In the genomic region with DNA sequence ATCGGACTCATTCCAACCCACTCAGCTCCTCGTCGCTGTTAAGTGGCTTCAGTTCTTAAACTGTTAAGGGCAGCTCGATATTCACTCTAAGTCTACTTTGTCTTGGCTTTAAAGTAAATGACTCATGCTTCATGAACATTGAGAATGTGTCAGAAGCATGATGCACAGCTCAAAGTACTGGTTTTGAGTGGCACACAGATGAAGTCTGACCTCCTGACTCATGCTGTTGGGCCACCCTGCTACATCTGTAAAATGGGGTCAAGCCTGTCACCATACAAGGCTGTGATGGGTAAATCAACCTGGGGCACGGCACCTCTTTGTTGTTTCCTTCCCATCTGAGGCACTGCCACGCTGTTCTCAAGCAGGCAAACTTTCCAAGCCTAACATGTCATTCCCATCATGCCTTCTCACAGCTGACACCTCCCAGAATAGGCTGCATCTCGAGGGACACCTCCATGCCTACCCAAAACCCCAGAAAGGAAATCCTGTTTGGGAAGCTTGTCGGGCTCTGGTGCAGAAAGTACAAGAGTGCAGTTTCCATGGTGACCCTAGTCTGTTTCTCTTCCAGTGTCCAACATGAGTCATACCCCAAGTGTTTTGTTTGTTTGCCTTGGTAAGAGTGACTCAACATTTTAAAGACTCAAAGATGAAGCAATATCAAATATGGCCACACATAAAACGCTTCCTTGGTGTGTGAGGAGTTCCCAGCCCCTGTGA, we compare ENCODE assay signal across 8 mouse cellular contexts. TPM values are rescaled to one million over a fixed set of nuclear protein-coding genes. Genes with fewer than 3 reads are reported as not detected.
A peak's percentile ranks its signal among the peaks of the same experiment; 100 is the strongest.
DNase-seq lines count a peak whose midpoint lies in the region; ATAC-seq and TF ChIP-seq lines count a peak whose summit lies in the region.

No protein-coding gene starts in this region.

- H3K36me3 ChIP-seq in heart, postnatal 0 days (replicated peaks; ENCODE audit: control insufficient read depth, insufficient read depth, low read length): peaks cover 75% of the 10 kb centered on the region

- H3K27me3 ChIP-seq in heart, postnatal 0 days (ENCODE audit: control insufficient read depth, insufficient read depth, low read length): no peaks in the 10 kb centered on the region

- WGBS in heart, postnatal 0 days: 45% methylated on average over 9 of the region's 9 CpGs

- TF ChIP-seq EP300 in heart, postnatal 0 days (IDR thresholded peaks at IDR 0.05; ENCODE audit: low read depth): 0 out of 2 replicates have a peak, but pooled peaks have one; percentile 38

- intact Hi-C loops in gastrocnemius, adult 2 months (cut with DNase I): no loop called here

- no peaks in the 10 kb centered on the region for H3K4me1 ChIP-seq in heart, postnatal 0 days (ENCODE audit: control insufficient read depth, insufficient read depth)

- peak; percentile 78 for ATAC-seq in heart, postnatal 0 days (ENCODE audit: insufficient read depth, low read depth)

- peak overlapping the region; percentile 47 for H3K4me3 ChIP-seq in gastrocnemius, adult 2 months
- H3K4me3 ChIP-seq in heart, postnatal 0 days (ENCODE audit: low read depth, low read length): no peak overlapping the region

- DNase-seq in gastrocnemius, adult 2 months: no peak
- DNase-seq in gastrocnemius, adult 8-10 months (ENCODE audit: low spot score in 2 of 2): no peak
- peak; percentile 45 for DNase-seq in urinary bladder, postnatal 14 days (ENCODE audit: low spot score)
- DNase-seq in urinary bladder, postnatal 4 days (ENCODE audit: low spot score in 2 of 2): no peak
- peak; percentile 89 for DNase-seq in heart, postnatal 0 days (ENCODE audit: low spot score)
- DNase-seq in lung, postnatal 4 days: peak; percentile 35 to 47
- no peak for DNase-seq in embryo, embryonic 10.5 days (ENCODE audit: low spot score)
- no peak for DNase-seq in natural killer cell, adult 2 months (ENCODE audit: low spot score in 2 of 2)

- no peak for TF ChIP-seq CTCF in gastrocnemius, adult 2 months (IDR thresholded peaks at IDR 0.05)
- no peak for TF ChIP-seq CTCF in heart, postnatal 0 days (IDR thresholded peaks at IDR 0.05; ENCODE audit: low read depth)

- H3K9me3 ChIP-seq in heart, postnatal 0 days (replicated peaks; ENCODE audit: control insufficient read depth, low read length): no peaks in the 10 kb centered on the region

- H3K4me2 ChIP-seq in heart, postnatal 0 days (ENCODE audit: low read depth, low read length): no peak overlapping the region

- H3K9ac ChIP-seq in heart, postnatal 0 days (replicated peaks; ENCODE audit: low read depth, low read length): no peak overlapping the region

- peak overlapping the region; percentile 86 for H3K27ac ChIP-seq in gastrocnemius, adult 2 months
- H3K27ac ChIP-seq in heart, postnatal 0 days (ENCODE audit: low read depth): peak overlapping the region; percentile 46; the same call in 1 of the 2 replicates

RNA-seq across cellular contexts. Expression of a gene that starts 15.2 kb away (rescaled TPM):
- total RNA-seq in gastrocnemius, adult 2 months (2021): 10 to 100 TPM; 21.0 to 25.3 TPM
- total RNA-seq in gastrocnemius, adult 8-10 months (2022): 10 to 100 TPM; 21.9 to 30.1 (median 24.6) TPM
- total RNA-seq in heart, postnatal 0 days (2014; rRNA removed; ENCODE audit: low replicate concordance): 41.3 and 43.9 TPM in 2 replicates
- 16.9 and 18.8 TPM in 2 replicates for polyA plus RNA-seq in heart, postnatal 0 days (2015; fragmentation: Nextera tagmentation; extraction: Ambion mirVana)

RNA-seq across cellular contexts. Expression of a gene that starts 15.3 kb away (rescaled TPM):
- 10 to 100 TPM in 1 of 2 experiments, 1 to 10 TPM in 1; 8.0 to 10.2 TPM for total RNA-seq in gastrocnemius, adult 2 months (2021)
- 10 to 100 TPM in 1 of 4 experiments, 1 to 10 TPM in 3; 8.4 to 11.4 (median 9.1) TPM for total RNA-seq in gastrocnemius, adult 8-10 months (2022)
- total RNA-seq in heart, postnatal 0 days (2014; rRNA removed; ENCODE audit: low replicate concordance): 13.6 and 25.4 TPM in 2 replicates
- polyA plus RNA-seq in heart, postnatal 0 days (2015; fragmentation: Nextera tagmentation; extraction: Ambion mirVana): 28.0 and 30.9 TPM in 2 replicates

RNA-seq across cellular contexts. Expression of a gene that starts 27.0 kb away (rescaled TPM):
- total RNA-seq in gastrocnemius, adult 2 months (2021): 1 to 10 TPM; 7.6 to 8.3 TPM
- 1 to 10 TPM; 6.4 to 9.5 (median 8.2) TPM for total RNA-seq in gastrocnemius, adult 8-10 months (2022)
- total RNA-seq in heart, postnatal 0 days (2014; rRNA removed; ENCODE audit: low replicate concordance): 5.7 and 7.7 TPM in 2 replicates
- 9.8 and 11.3 TPM in 2 replicates for polyA plus RNA-seq in heart, postnatal 0 days (2015; fragmentation: Nextera tagmentation; extraction: Ambion mirVana)

RNA-seq across cellular contexts. Expression of a gene that starts 27.1 kb away (rescaled TPM):
- 10 to 100 TPM; 22.7 to 37.0 TPM for total RNA-seq in gastrocnemius, adult 2 months (2021)
- 10 to 100 TPM; 22.9 to 26.5 (median 24.0) TPM for total RNA-seq in gastrocnemius, adult 8-10 months (2022)
- 32.1 and 42.8 TPM in 2 replicates for total RNA-seq in heart, postnatal 0 days (2014; rRNA removed; ENCODE audit: low replicate concordance)
- polyA plus RNA-seq in heart, postnatal 0 days (2015; fragmentation: Nextera tagmentation; extraction: Ambion mirVana): 145 and 151 TPM in 2 replicates

Comparison
In these comparisons a context has a peak if more than half of its experiments do, and no peak if none do; other contexts are left out.
1. DNase-seq: peak in urinary bladder, postnatal 14 days (single experiment), heart, postnatal 0 days (single experiment) and lung, postnatal 4 days (2 of 2); none in gastrocnemius, adult 2 months (single experiment), gastrocnemius, adult 8-10 months (0 of 2), urinary bladder, postnatal 4 days (0 of 2), embryo, embryonic 10.5 days (single experiment) and natural killer cell, adult 2 months (0 of 2).